9 mouse cellular contexts compared by ENCODE assay signal in genomic region chr13:10244243-10244998, GRCm38 (mm10).
A peak's percentile ranks its signal among the peaks of the same experiment; 100 is the strongest.
DNase-seq lines count a peak whose midpoint lies in the region; ATAC-seq lines count a peak whose summit lies in the region.
"Had no signal": no experiment of that assay in that cellular context is flagged by ENCODE, and none has a peak within 500 bp of the region (broad histone marks: within the 10 kb centered on the region; RNA-seq: fewer than 3 reads in every experiment).

No protein-coding gene starts in this region.

- no peak overlapping the region for H3K9ac ChIP-seq in midbrain, embryonic 16.5 days (ENCODE audit: low read depth, low read length)
- H3K9ac ChIP-seq in midbrain, embryonic 11.5 days (ENCODE audit: low read length), result no peak overlapping the region
- H3K9ac ChIP-seq in lung, embryonic 15.5 days, result no peak overlapping the region
- H3K9ac ChIP-seq in forebrain, embryonic 12.5 days, result no peak overlapping the region
- H3K9ac ChIP-seq: limb, embryonic 13.5 days had no signal

- no peaks in the 10 kb centered on the region for H3K9me3 ChIP-seq in midbrain, embryonic 16.5 days (replicated peaks; ENCODE audit: control insufficient read depth, low read length, poor library complexity, severe bottlenecking)
- H3K9me3 ChIP-seq in midbrain, embryonic 11.5 days (ENCODE audit: control insufficient read depth, low read length), result no peaks in the 10 kb centered on the region
- no peaks in the 10 kb centered on the region for H3K9me3 ChIP-seq in lung, embryonic 15.5 days
- no peaks in the 10 kb centered on the region for H3K9me3 ChIP-seq in forebrain, embryonic 12.5 days
- H3K9me3 ChIP-seq: limb, embryonic 13.5 days had no signal

- ATAC-seq in midbrain, embryonic 16.5 days, result peak; percentile 56; the same call in 1 of the 2 replicates
- no peak for ATAC-seq in midbrain, embryonic 11.5 days (ENCODE audit: low FRiP score)
- ATAC-seq in lung, embryonic 15.5 days (ENCODE audit: borderline replicate concordance, extremely low read depth, low FRiP score, low TSS enrichment), result peak; percentile 72; the same call in 1 of the 2 replicates
- ATAC-seq in forebrain, embryonic 12.5 days (ENCODE audit: low FRiP score), result no peak

- no peaks in the 10 kb centered on the region for H3K36me3 ChIP-seq in midbrain, embryonic 16.5 days (ENCODE audit: control insufficient read depth, insufficient read depth, low read length)
- no peaks in the 10 kb centered on the region for H3K36me3 ChIP-seq in midbrain, embryonic 11.5 days (ENCODE audit: control insufficient read depth, insufficient read depth, low read length)
- no peaks in the 10 kb centered on the region for H3K36me3 ChIP-seq in lung, embryonic 15.5 days
- no peaks in the 10 kb centered on the region for H3K36me3 ChIP-seq in forebrain, embryonic 12.5 days (replicated peaks)
- H3K36me3 ChIP-seq: limb, embryonic 13.5 days had no signal

- no peak overlapping the region for H3K27ac ChIP-seq in midbrain, embryonic 16.5 days (ENCODE audit: low read length)
- no peak overlapping the region for H3K27ac ChIP-seq in midbrain, embryonic 11.5 days (ENCODE audit: low read depth, low read length)
- peak overlapping the region; percentile 55; the same call in 1 of the 2 replicates for H3K27ac ChIP-seq in lung, embryonic 15.5 days
- no peak overlapping the region for H3K27ac ChIP-seq in forebrain, embryonic 12.5 days
- H3K27ac ChIP-seq: limb, embryonic 13.5 days had no signal

- no peak overlapping the region for H3K4me2 ChIP-seq in midbrain, embryonic 16.5 days (ENCODE audit: low read length)
- H3K4me2 ChIP-seq in midbrain, embryonic 11.5 days, result no peak overlapping the region
- no peak overlapping the region for H3K4me2 ChIP-seq in lung, embryonic 15.5 days
- no peak overlapping the region for H3K4me2 ChIP-seq in forebrain, embryonic 12.5 days
- H3K4me2 ChIP-seq: limb, embryonic 13.5 days had no signal

- H3K27me3 ChIP-seq in midbrain, embryonic 16.5 days (ENCODE audit: control insufficient read depth, insufficient read depth, low read depth, low read length), result no peaks in the 10 kb centered on the region
- H3K27me3 ChIP-seq in midbrain, embryonic 11.5 days (ENCODE audit: control insufficient read depth, insufficient read depth, low read length), result no peaks in the 10 kb centered on the region
- H3K27me3 ChIP-seq in lung, embryonic 15.5 days, result no peaks in the 10 kb centered on the region
- H3K27me3 ChIP-seq in forebrain, embryonic 12.5 days, result no peaks in the 10 kb centered on the region
- H3K27me3 ChIP-seq: limb, embryonic 13.5 days had no signal

- no peak overlapping the region for H3K4me3 ChIP-seq in midbrain, embryonic 16.5 days (ENCODE audit: low read depth, low read length)
- H3K4me3 ChIP-seq in midbrain, embryonic 11.5 days (ENCODE audit: low read depth, low read length), result no peak overlapping the region
- H3K4me3 ChIP-seq in lung, embryonic 15.5 days, result no peak overlapping the region
- H3K4me3 ChIP-seq in forebrain, embryonic 12.5 days (replicated peaks), result no peak overlapping the region
- H3K4me3 ChIP-seq: limb, embryonic 13.5 days had no signal

- 58% methylated on average over 1 of the region's 1 CpGs for WGBS in midbrain, embryonic 16.5 days
- WGBS in midbrain, embryonic 11.5 days, result 77% methylated on average over 1 of the region's 1 CpGs
- 6% methylated on average over 1 of the region's 1 CpGs for WGBS in lung, embryonic 15.5 days
- WGBS in forebrain, embryonic 12.5 days, result 82% methylated on average over 1 of the region's 1 CpGs

- peak; percentile 17 for DNase-seq in adrenal gland, postnatal 10 days
- DNase-seq in adrenal gland, postnatal 4 days (ENCODE audit: low spot score in 2 of 2), result no peak
- DNase-seq in midbrain, embryonic 11.5 days (ENCODE audit: low spot score, missing footprints), result no peak
- peak; percentile 21 for DNase-seq in testis, postnatal 14 days (ENCODE audit: low spot score)
- DNase-seq in urinary bladder, postnatal 4 days (ENCODE audit: low spot score in 2 of 2), result no peak

- H3K4me1 ChIP-seq in midbrain, embryonic 16.5 days (ENCODE audit: control insufficient read depth, insufficient read depth, low read length), result no peaks in the 10 kb centered on the region
- no peaks in the 10 kb centered on the region for H3K4me1 ChIP-seq in midbrain, embryonic 11.5 days (ENCODE audit: control insufficient read depth, insufficient read depth, low read length)
- no peaks in the 10 kb centered on the region for H3K4me1 ChIP-seq in lung, embryonic 15.5 days
- no peaks in the 10 kb centered on the region for H3K4me1 ChIP-seq in forebrain, embryonic 12.5 days
- H3K4me1 ChIP-seq: limb, embryonic 13.5 days had no signal

Comparison
In these comparisons a context has a peak if more than half of its experiments do, and no peak if none do; other contexts are left out.
1. DNase-seq: peak in adrenal gland, postnatal 10 days (single experiment) and testis, postnatal 14 days (single experiment); none in adrenal gland, postnatal 4 days (0 of 2), midbrain, embryonic 11.5 days (single experiment) and urinary bladder, postnatal 4 days (0 of 2).
2. ATAC-seq: peak in midbrain, embryonic 16.5 days (single experiment) and lung, embryonic 15.5 days (single experiment); none in midbrain, embryonic 11.5 days (single experiment) and forebrain, embryonic 12.5 days (single experiment).